Mouse (Mus musculus) liver, adult 10 weeks (tissue): ENCODE results near the gene Gm13871. TPM values are rescaled to one million over a fixed set of nuclear protein-coding genes. Genes with fewer than 3 reads are reported as not detected.

Source experiments
- polyA plus RNA-seq: library from polyadenylated mRNA; stranded (reverse); fragments of 350-450 nt; fragmentation: Illumina TruSeq; extraction: RNeasy Lipid Tissue Mini Kit (QIAGEN cat#74804); gene quantifications from one replicate; pipeline ENCODE4 v1.2.3, GENCODE M21; 2014; ENCODE audit warnings: low read depth, low replicate concordance

The Gm13871 gene
- polyA plus RNA-seq = not detected

DNA sequence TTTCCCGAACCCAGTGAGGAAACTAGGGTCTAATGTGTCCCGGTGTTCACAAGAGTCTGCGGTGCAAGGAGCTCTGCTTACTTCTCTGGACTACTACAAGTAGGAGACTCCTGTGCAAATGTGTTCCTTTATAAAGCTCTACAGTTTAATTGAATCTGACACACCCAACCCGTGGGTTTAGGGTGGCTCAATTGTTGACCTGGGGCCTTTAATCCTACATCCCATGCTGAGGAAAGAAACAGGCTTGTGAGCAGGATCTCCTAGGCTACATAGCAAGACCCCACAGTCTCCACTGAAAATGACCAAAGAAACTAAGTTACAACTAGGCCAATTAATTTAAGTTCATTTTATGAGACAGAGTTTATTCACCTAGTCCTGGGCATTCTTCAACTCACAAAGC, at the start of gene Gm13871:
Gene Gm13871, minus strand, starts transcription at position 101 of the 400 bp plus-strand sequence.

GRCm38 (mm10) chr4:73950375-73950896, 44.7 kb upstream of the Gm13871 start, which contains the start of gene 2310002L09Rik:
TSS of gene 2310002L09Rik (minus strand) at chr4:73950846.

GRCm38 (mm10) chr4:73920660-73921059, 14.9 kb upstream of the Gm13871 start, which contains the start of gene Gm11756:
TSS of gene Gm11756 (minus strand) at chr4:73920760.

GRCm38 (mm10) chr4:73891012-73891411, 14.7 kb downstream of the Gm13871 start, which contains the start of gene Gm11757:
TSS of gene Gm11757 (minus strand) at chr4:73891112.

GRCm38 (mm10) chr4:73876166-73876565, 29.6 kb downstream of the Gm13871 start, which contains the start of gene Gm11758:
TSS of gene Gm11758 (minus strand) at chr4:73876266.

Other genes starting within 250 kb of the Gm13871 start
- gene Gm11239, start 237.6 kb downstream of the Gm13871 start, polyA plus RNA-seq = not detected
- not detected for gene Gm428, start 222.4 kb downstream of the Gm13871 start, polyA plus RNA-seq
- 0.32 TPM for gene Rasef, start 115.0 kb downstream of the Gm13871 start, polyA plus RNA-seq
- not detected for gene Gm11758, start 29.7 kb downstream of the Gm13871 start, polyA plus RNA-seq
- gene Gm11757, start 14.8 kb downstream of the Gm13871 start, polyA plus RNA-seq = not detected
- gene Gm11756, start 14.8 kb upstream of the Gm13871 start, polyA plus RNA-seq = not detected
- not detected for gene 2310002L09Rik, start 44.9 kb upstream of the Gm13871 start, polyA plus RNA-seq
- not detected for gene Frmd3, start 107.5 kb upstream of the Gm13871 start, polyA plus RNA-seq